Mouse (Mus musculus): ENCODE measurements around the gene Kcnt2.

The Kcnt2 gene

DNA sequence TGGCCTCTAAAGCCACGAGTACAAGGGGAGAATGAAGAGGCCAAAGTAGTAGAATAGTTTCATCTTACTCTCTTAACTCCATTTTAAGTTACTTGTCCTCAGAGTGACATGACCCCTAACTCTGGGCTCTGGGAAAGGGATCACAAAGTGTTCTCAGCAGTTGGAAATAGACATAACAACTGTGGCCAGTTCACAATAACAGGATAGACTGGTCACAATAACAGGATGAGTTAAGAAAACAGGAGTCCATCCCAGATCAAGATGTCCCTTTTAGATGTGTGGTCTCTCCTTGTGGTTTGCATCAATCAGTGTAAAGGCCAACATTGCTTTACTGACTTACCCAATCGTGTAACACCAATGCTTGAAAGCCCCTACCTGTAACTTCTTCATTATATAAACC lies 132.8 kb downstream of the Kcnt2 start:
- DNase-seq (ENCODE audit: low spot score in 2 of 2) = no peak

- DNase-seq (ENCODE audit: low spot score in 2 of 2) = no peak
Measured at GRCm38 (mm10) chr1:140379526-140379925, 133.6 kb downstream of the Kcnt2 start.

DNA sequence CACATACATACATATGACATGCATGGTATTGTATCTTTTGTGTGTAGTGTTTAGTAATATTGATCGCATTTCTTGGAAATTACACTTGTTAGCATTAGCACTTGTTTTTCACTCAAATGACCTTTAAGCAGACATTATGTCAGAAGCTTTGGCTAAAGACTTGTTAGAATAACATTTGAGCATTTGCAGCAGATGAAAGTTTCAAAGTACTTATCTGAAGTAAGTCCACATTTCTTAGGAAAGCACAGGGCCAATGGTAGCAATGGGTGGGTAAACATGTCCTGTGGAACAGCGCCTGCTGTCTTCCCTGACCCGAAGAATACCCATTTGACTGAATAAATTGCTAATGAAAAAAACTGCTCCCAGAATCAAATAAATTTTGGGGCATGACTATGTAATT lies 135.1 kb downstream of the Kcnt2 start:
- no peak for DNase-seq (ENCODE audit: low spot score in 2 of 2)

GRCm38 (mm10) chr1:140390301-140390700 lies 144.3 kb downstream of the Kcnt2 start:
- DNase-seq (ENCODE audit: low spot score in 2 of 2) = no peak

GRCm38 (mm10) chr1:140397756-140398155 lies 151.8 kb downstream of the Kcnt2 start:
- no peak for DNase-seq (ENCODE audit: low spot score in 2 of 2)

DNA sequence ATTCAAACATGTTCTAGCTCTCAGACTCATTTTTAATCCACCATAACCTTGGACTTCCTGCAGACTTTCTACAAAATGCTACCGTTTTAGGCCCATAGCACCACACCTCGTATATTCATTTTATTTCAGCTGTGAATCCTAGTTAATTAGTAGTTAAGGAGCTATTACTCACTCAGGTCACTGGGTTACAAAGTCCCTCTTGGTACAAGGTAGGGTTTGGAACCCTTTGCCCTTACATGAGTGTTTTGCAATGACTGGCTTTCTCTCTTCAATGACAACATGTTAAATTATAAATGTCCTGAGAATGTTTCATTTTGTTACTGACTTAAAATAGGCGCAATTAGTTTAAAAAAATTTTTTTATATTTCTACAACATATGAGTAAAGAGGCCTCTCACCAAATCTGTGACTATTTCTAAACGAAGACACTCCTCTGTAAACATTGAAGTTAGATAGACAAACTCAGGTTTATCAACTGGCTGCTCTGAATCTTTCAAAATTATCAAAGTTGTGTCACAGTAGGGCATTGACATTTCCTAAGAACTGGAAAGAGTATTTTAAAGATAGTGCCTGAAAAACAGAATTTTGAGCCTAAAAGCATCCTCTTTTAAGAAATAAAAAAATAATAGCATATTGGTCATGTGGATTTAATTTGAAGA lies 160.8 kb downstream of the Kcnt2 start:
- no peak for DNase-seq (ENCODE audit: low spot score in 2 of 2)

DNA sequence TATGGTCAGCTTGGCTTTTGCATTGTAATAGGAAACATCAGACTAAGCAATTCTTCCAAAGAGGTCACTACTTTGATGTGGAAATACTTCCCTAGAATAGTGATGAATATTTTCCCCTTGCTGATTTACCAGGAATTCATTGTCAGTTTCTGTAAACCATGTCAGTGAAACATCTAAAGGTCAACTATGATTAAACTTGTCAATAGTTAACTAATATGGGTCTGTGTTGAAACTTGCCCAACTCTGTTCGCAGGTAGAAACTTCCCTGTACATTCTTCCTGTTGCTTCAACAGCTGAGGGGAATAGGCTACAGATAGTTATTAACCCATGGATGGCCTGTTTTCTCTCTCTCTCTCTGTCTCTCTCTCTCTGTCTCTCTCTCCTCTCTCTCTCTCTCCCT lies 169.8 kb downstream of the Kcnt2 start:
- no peak for DNase-seq (ENCODE audit: low spot score in 2 of 2)

DNA sequence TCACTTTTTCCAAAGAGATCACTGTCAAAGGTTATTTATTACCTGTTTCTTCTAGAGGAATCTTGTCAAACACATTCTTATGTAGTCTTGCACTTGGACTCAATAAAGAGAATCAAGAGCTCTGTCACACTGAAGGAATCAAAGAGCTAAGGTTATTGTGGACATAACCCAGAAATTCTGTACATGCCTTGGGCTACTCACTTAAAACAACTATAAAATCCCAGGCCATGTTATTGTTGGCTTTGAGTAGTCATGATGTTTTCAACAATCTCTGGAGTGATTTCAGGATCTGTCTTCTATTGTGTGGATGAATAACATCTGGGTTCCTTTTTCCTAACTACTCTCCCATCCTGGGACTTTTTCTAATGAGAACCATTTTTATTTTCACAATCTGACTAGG lies 177.0 kb downstream of the Kcnt2 start:
- DNase-seq (ENCODE audit: low spot score in 2 of 2) = no peak

- DNase-seq (ENCODE audit: low spot score in 2 of 2) = no peak
Measured at GRCm38 (mm10) chr1:140429284-140429850, 183.4 kb downstream of the Kcnt2 start.

DNA sequence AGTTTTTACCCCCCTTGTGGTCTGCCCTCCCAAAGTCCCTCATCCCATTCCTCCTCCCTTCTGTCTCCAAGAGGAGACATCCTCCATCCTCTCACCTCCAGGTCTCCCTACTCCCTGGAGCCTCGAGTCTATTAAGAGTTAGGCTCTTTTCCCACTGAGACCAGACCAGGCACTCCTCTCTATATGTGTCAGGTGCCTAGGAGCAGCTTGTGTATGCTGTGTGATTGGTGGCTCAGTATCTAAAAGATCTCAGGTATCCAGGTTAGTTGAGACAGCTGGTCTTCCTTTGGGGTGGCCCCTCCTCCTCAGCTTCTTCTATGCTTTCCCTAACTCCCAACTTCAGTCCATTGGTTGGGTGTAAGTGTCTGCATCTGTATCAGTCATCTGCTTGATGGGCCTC lies 186.1 kb downstream of the Kcnt2 start:
- DNase-seq (ENCODE audit: low spot score in 2 of 2) = no peak

DNA sequence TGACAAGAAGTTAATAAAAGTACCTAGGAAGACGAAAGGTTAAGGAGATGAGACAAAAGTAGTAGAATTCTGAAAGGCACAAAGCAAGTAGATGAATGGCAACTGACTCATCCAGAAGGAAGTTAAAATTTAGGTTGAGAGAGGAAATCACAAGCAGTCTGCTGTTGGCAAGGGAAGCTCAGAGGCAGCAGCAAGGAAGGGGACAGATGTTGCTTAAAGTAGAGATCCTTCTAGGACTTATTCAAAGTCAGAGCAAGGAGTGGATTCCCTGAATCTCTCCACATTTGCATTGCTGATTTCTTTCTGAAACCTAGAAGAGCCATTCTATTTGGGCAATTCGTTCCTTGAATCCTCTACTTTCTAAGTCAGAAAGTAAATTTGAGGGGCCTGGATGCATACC lies 188.8 kb downstream of the Kcnt2 start:
- DNase-seq (ENCODE audit: low spot score in 2 of 2) = no peak

DNA sequence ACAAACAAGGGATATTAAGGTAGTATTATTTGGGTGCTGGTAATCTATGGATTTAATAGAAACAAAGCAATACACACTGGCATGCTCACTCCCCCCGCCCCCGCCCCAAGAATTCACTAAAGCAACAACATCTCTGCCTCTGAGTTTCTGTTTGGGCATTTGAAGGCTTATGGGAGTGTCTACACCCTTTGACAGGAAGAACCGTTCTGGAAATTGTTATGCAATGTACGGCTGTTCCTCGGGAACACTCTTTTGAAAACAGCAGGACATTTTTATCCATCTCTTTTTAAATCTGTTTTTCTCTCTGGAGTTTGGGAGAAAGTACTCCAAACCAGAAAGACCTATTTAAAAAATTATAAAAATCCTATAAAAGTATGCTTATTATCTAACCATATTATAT lies 192.2 kb downstream of the Kcnt2 start:
- no peak for DNase-seq (ENCODE audit: low spot score in 2 of 2)

- no peak for DNase-seq (ENCODE audit: low spot score in 2 of 2)
Measured at GRCm38 (mm10) chr1:140443904-140444303, 197.9 kb downstream of the Kcnt2 start.

DNA sequence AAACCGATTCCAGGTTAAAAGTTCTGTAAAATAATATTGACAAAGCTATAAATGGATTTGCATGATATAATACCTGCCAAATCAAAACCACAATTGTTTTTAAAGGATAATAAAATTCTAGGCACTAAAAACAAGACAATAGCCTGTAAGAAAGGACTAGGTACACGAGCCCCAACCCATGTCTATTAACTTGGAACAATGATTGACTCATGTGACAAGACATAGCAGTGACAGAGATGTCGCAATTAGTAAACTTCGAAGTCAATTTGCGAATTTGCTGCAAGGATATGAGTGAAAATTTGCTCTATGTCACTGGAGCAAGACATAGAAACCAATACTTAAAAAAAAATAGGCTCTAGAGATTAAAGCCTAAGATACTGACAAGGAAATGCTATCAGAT lies 198.4 kb downstream of the Kcnt2 start:
- no peak for DNase-seq (ENCODE audit: low spot score in 2 of 2)

- DNase-seq (ENCODE audit: low spot score in 2 of 2) = no peak
Measured at GRCm38 (mm10) chr1:140451461-140451860, 205.5 kb downstream of the Kcnt2 start.

GRCm38 (mm10) chr1:140451924-140452323 lies 206.0 kb downstream of the Kcnt2 start:
- DNase-seq (ENCODE audit: low spot score in 2 of 2) = no peak

GRCm38 (mm10) chr1:140455903-140456302 lies 209.9 kb downstream of the Kcnt2 start:
- DNase-seq (ENCODE audit: low spot score in 2 of 2) = no peak

- DNase-seq (ENCODE audit: low spot score in 2 of 2) = no peak
Measured at GRCm38 (mm10) chr1:140456873-140457272, 210.9 kb downstream of the Kcnt2 start.

GRCm38 (mm10) chr1:140468315-140468714 lies 222.4 kb downstream of the Kcnt2 start:
- DNase-seq (ENCODE audit: low spot score in 2 of 2) = no peak

GRCm38 (mm10) chr1:140469586-140469985 lies 223.6 kb downstream of the Kcnt2 start:
- no peak for DNase-seq (ENCODE audit: low spot score in 2 of 2)

DNA sequence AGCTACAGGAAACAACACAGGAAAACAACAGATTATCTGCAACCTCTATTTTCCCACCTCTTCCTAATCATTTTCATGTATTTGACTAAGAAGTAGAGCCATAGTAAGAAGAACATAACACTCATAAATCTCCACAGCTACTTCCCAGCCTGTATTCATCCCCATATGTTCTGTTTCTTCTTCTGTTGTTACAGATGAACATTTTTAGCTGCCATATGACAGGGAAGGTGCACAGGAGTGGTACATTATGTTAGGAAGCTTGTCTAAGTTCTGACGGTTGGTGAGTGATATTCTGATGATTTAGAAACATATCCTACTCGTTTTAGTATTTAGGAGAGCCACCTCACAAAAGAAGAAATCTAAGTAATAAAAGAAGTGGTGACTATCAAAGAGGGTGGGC lies 231.0 kb downstream of the Kcnt2 start:
- no peak for DNase-seq (ENCODE audit: low spot score in 2 of 2)

GRCm38 (mm10) chr1:140484016-140484415 lies 238.1 kb downstream of the Kcnt2 start:
- no peak for DNase-seq (ENCODE audit: low spot score in 2 of 2)

GRCm38 (mm10) chr1:140489816-140490215 lies 243.9 kb downstream of the Kcnt2 start:
- DNase-seq (ENCODE audit: low spot score in 2 of 2) = no peak

- DNase-seq (ENCODE audit: low spot score in 2 of 2) = no peak
Measured at GRCm38 (mm10) chr1:140491406-140491805, 245.4 kb downstream of the Kcnt2 start.
